Mouse (Mus musculus) heart, postnatal 36 days (tissue): Measurements from ENCODE around the gene Zfp429. TPM values are rescaled to one million over a fixed set of nuclear protein-coding genes. Genes with fewer than 3 reads are reported as not detected.

Experiments used
- total RNA-seq, 2 experiments: library from RNA; stranded (reverse); gene quantifications; 2 replicates each; pipeline ENCODE4 v1.2.3; 2021

The Zfp429 gene
- total RNA-seq, 2 experiments from 2014 or later, result 1.3 to 3.1 TPM

Other genes with a start within 250 kb of the Zfp429 start
- 1 to 10 TPM; 2.7 to 3.1 TPM for gene Rsl1, start 226.6 kb downstream of the Zfp429 start, total RNA-seq
- 1 to 10 TPM in 1 of 2 experiments, under 1 TPM in 1; 0.84 to 1.3 TPM for gene Zfp455, start 205.3 kb downstream of the Zfp429 start, total RNA-seq
- gene Zfp458, start 121.4 kb downstream of the Zfp429 start, total RNA-seq, result 1 to 10 TPM; 2.0 to 2.5 TPM
- 1 to 10 TPM; 2.0 to 5.2 TPM for gene Zfp457, start 93.3 kb downstream of the Zfp429 start, total RNA-seq
- 1 to 10 TPM; 1.9 to 2.2 TPM for gene Zfp595, start 67.2 kb downstream of the Zfp429 start, total RNA-seq
- 1 to 10 TPM; 1.4 TPM for gene Gm28044, start 39.3 kb downstream of the Zfp429 start, total RNA-seq
- 1 to 10 TPM; 1.1 to 1.5 TPM for gene Zfp953, start 39.2 kb downstream of the Zfp429 start, total RNA-seq
- gene Gm28041, start 24.1 kb downstream of the Zfp429 start, total RNA-seq, result 1 to 10 TPM; 1.7 to 2.1 TPM
- gene Zfp456, start 24.0 kb downstream of the Zfp429 start, total RNA-seq, result under 1 TPM; 0.72 to 0.76 TPM
- gene Zfp459, start 21.6 kb upstream of the Zfp429 start, total RNA-seq, result 1 to 10 TPM in 1 of 2 experiments, under 1 TPM in 1; 0.58 to 1.2 TPM
- 10 to 100 TPM in 1 of 2 experiments, 1 to 10 TPM in 1; 10.0 to 10.2 TPM for gene Zfp874a, start 51.8 kb upstream of the Zfp429 start, total RNA-seq
- gene Zfp874b, start 84.4 kb upstream of the Zfp429 start, total RNA-seq, result 10 to 100 TPM; 16.8 to 22.4 TPM
- gene Zfp58, start 100.7 kb upstream of the Zfp429 start, total RNA-seq, result 1 to 10 TPM; 3.5 to 4.7 TPM
- gene Gm26965, start 126.3 kb upstream of the Zfp429 start, total RNA-seq, result not detected
- 1 to 10 TPM; 7.1 TPM for gene Zfp87, start 126.4 kb upstream of the Zfp429 start, total RNA-seq
- 1 to 10 TPM; 3.5 to 4.1 TPM for gene Zfp748, start 154.0 kb upstream of the Zfp429 start, total RNA-seq
- 1 to 10 TPM; 3.8 to 5.2 TPM for gene Zfp729b, start 209.9 kb upstream of the Zfp429 start, total RNA-seq
- gene Gm49345, start 237.9 kb upstream of the Zfp429 start, total RNA-seq, result under 1 TPM; 0.81 to 0.83 TPM
- 1 to 10 TPM; 3.3 to 4.2 TPM for gene Zfp729a, start 238.0 kb upstream of the Zfp429 start, total RNA-seq